Mouse (Mus musculus): ENCODE results near the gene C1qtnf6.

The C1qtnf6 gene

GRCm38 (mm10) chr15:78514393-78515146, 16.6 kb downstream of the C1qtnf6 start:
- peak; percentile 72 for DNase-seq

- no peak for DNase-seq
Observed at GRCm38 (mm10) chr15:78513019-78513418, 18.2 kb downstream of the C1qtnf6 start.

- peak; percentile 34 for DNase-seq
Observed at GRCm38 (mm10) chr15:78511951-78512350, 19.3 kb downstream of the C1qtnf6 start.

- DNase-seq, result no peak
Observed at GRCm38 (mm10) chr15:78510736-78511135, 20.5 kb downstream of the C1qtnf6 start.

- no peak for DNase-seq
Observed at GRCm38 (mm10) chr15:78510121-78510576, 21.1 kb downstream of the C1qtnf6 start.

GRCm38 (mm10) chr15:78509297-78509899, 21.8 kb downstream of the C1qtnf6 start:
- DNase-seq, result no peak

- no peak for DNase-seq
Observed at GRCm38 (mm10) chr15:78508443-78508842, 22.8 kb downstream of the C1qtnf6 start.

- DNase-seq, result no peak
Observed at GRCm38 (mm10) chr15:78505541-78505940, 25.7 kb downstream of the C1qtnf6 start.

- DNase-seq, result no peak
Observed at GRCm38 (mm10) chr15:78504816-78505215, 26.4 kb downstream of the C1qtnf6 start.

- no peak for DNase-seq
Observed at GRCm38 (mm10) chr15:78504013-78504412, 27.2 kb downstream of the C1qtnf6 start.

- DNase-seq, result no peak
Observed at GRCm38 (mm10) chr15:78502437-78503132, 28.6 kb downstream of the C1qtnf6 start.

GRCm38 (mm10) chr15:78494968-78495406, 36.2 kb downstream of the C1qtnf6 start, which contains the start of gene Il2rb:
Gene Il2rb (minus strand): TSS chr15:78495271.
- no peak for DNase-seq

- no peak for DNase-seq
Observed at GRCm38 (mm10) chr15:78493401-78494010, 37.7 kb downstream of the C1qtnf6 start.

GRCm38 (mm10) chr15:78491301-78491700, 39.9 kb downstream of the C1qtnf6 start:
- DNase-seq, result no peak

- no peak for DNase-seq
Observed at GRCm38 (mm10) chr15:78489906-78490305, 41.3 kb downstream of the C1qtnf6 start.

- DNase-seq, result no peak
Observed at GRCm38 (mm10) chr15:78489248-78489647, 42.0 kb downstream of the C1qtnf6 start.

GRCm38 (mm10) chr15:78487066-78487465, 44.1 kb downstream of the C1qtnf6 start:
- no peak for DNase-seq

- DNase-seq, result no peak
Observed at GRCm38 (mm10) chr15:78486564-78486963, 44.7 kb downstream of the C1qtnf6 start.

GRCm38 (mm10) chr15:78483311-78483710, 47.9 kb downstream of the C1qtnf6 start:
- no peak for DNase-seq

GRCm38 (mm10) chr15:78482518-78482917, 48.7 kb downstream of the C1qtnf6 start:
- DNase-seq, result no peak

- peak; percentile 21 for DNase-seq
Observed at GRCm38 (mm10) chr15:78481448-78482000, 49.7 kb downstream of the C1qtnf6 start.

- no peak for DNase-seq
Observed at GRCm38 (mm10) chr15:78480991-78481390, 50.2 kb downstream of the C1qtnf6 start.

GRCm38 (mm10) chr15:78480111-78480510, 51.1 kb downstream of the C1qtnf6 start:
- DNase-seq, result no peak
